Mouse (Mus musculus) cerebellum, adult 2 months (tissue): ENCODE measurements around the gene Atp13a3.

Experiments
- CTCF ChIP-seq: fragments of 200-500 bp; IDR thresholded peaks from 2 replicates; pipeline ENCODE4 v1.5.1; 2011; ENCODE audit warnings: low read depth, mild to moderate bottlenecking, control low read depth, low read length, moderate library complexity, borderline replicate concordance; ENCODE audit not compliant: insufficient read depth
- POLR2A ChIP-seq: fragments of 200-500 bp; IDR thresholded peaks from 2 replicates; pipeline ENCODE4 v1.6.1; 2011; ENCODE audit warnings: low read length, control low read depth, borderline replicate concordance; ENCODE audit not compliant: insufficient read depth

GRCm38 (mm10) chr16:30435393-30435792 lies 29.6 kb upstream of the Atp13a3 start:
- TF ChIP-seq POLR2A (no peak), CTCF (no peak)
